Mouse (Mus musculus) spleen, adult 2 months (tissue): ENCODE measurements around the gene Zfp276.

Experiments
- CTCF ChIP-seq: fragments of 200-500 bp; IDR thresholded peaks from 2 replicates; pipeline ENCODE4 v1.5.1; 2011; ENCODE audit warnings: mild to moderate bottlenecking, inconsistent platforms; ENCODE audit not compliant: insufficient read depth, insufficient read length, insufficient replicate concordance; ENCODE audit errors: extremely low read depth
- POLR2A ChIP-seq: fragments of 200-500 bp; IDR thresholded peaks from 2 replicates; pipeline ENCODE4 v1.6.1; 2011; ENCODE audit warnings: low read depth, low read length, inconsistent platforms

GRCm38 (mm10) chr8:123220917-123221316 is 33.1 kb upstream of the Zfp276 start:
- TF ChIP-seq CTCF (no peak), POLR2A (no peak)
